Mouse (Mus musculus): ENCODE measurements at regions not wholly inside any gene's neighbourhood (a gene's known extent, or its start where the extent isn't known, plus 50 kb on each side); places are given as distances from the start of the nearest gene placed in this dataset.

DNA sequence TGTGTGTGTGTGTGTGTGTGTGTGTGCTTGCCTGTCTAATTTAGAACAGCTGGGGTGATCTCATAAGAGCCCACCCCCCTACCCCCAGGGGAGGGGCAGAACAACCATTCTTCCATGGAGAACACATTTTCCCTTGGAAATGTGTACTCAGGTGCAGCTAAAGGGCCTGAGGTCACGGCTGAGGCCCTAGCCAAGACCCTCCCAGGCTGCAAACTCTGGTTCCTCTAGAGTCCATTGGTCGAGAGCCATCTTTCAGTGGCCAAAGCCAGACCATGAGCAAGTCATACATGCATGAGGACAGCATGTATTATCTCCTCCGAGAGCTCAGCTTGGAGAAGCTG is 154.9 kb upstream of the Tnp1 start:
- 44% methylated on average over 3 of the region's 3 CpGs for WGBS
- no peak overlapping the region for H3K9ac ChIP-seq
- H3K27ac ChIP-seq: no peak overlapping the region
- no peak overlapping the region for H3K4me2 ChIP-seq
- no peaks in the 10 kb centered on the region for H3K9me3 ChIP-seq
- peaks cover 18% of the 10 kb centered on the region for H3K4me1 ChIP-seq
- H3K27me3 ChIP-seq (replicated peaks): no peaks in the 10 kb centered on the region
- ATAC-seq (replicated peaks): peak; percentile 38; the same call in 1 of the 2 replicates
- no peaks in the 10 kb centered on the region for H3K36me3 ChIP-seq (replicated peaks)
- no peak overlapping the region for H3K4me3 ChIP-seq

DNA sequence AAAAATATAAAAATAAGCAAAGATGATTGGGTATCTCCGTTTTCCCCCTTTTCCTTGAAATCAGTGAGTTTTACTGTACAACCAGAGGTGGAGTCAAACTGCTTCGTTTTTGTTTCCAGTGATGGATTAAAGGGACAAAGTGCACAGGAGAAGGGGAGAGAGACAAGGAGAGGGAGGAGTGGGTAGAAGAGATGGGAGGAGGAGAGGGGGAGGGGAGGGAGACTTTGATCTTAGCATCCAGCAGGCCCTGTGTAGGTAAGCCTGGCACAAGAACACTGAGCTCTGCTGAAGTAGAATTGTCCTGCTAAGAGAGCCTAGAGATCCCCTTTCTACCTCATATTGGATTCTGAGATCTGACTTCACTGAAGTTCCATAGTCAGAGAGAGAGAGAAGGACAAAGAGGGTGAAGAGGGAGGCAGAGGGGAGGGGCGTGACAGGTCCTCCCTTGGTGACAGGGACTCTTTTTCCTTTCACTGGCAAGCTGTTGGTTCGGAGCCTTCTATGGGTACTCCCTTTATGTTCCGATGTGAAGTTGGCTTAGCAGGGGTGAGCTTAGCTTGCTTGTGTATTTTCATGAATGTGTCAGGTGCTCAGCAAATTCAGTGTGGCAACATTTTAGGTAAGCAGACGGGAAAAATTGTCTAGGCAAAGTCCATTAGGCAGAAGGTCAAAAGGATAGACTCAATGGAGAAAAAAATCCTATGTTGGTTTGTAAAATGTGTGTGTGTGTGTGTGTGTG is 154.4 kb upstream of the Tnp1 start:
- peak; percentile 86 for ATAC-seq (replicated peaks)

DNA sequence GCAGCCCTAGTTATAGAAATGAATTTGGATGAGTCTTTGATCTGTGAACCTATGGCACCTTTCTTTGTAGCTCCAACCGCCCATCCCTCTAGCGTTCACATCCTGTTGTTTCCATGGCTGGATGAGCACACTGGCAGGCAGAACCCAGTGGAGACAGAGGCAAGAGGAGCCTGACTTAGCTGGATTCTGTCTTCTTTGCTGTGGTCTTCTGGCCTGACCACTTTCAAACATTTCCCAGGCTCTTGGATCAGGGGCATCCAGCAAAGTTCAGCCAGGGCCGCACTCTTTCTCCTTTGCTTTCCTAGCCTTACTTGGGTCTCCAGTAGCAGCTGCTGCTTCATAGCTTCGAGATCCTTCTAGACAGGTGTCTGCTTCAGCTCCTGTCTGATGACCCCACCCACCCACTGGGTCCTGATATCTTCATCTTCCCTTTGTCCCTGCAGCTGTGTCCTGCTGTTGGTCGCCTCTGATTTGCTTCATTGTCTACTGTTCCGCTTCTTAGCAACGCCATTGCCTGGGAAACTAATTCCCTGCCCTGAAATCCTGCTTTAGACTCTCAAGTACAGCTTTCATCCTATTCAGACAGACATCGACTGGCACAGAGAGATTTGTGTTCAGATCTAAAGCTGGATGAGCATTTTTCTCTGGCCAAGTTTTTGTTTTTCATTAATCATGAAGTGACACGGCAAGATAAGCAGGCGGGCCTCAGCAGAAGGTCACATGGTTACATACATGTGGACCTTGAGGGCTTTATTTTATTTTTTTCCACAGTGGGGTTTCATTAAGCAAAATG is 153.6 kb upstream of the Tnp1 start:
- Histone ChIP-seq H3K9me3 (no peaks in the 10 kb centered on the region), H3K27me3 (replicated peaks) (no peaks in the 10 kb centered on the region), H3K9ac (no peak overlapping the region), H3K4me1 (peaks cover 18% of the 10 kb centered on the region), H3K4me3 (no peak overlapping the region), H3K27ac (peak overlapping the region; percentile 57), H3K4me2 (0 out of 2 replicates have a peak overlapping the region, but pooled peaks have one; percentile 15), H3K36me3 (replicated peaks) (no peaks in the 10 kb centered on the region)
- WGBS: 11% methylated on average over 10 of the region's 10 CpGs
- peak; percentile 84 for ATAC-seq (replicated peaks)

More for the DNA sequence above, 154.4 kb upstream of the Tnp1 start:
- H3K9ac ChIP-seq: no peak overlapping the region
- H3K4me2 ChIP-seq: no peak overlapping the region
- no peaks in the 10 kb centered on the region for H3K36me3 ChIP-seq (replicated peaks)
- WGBS: 11% methylated on average over 6 of the region's 6 CpGs
- H3K9me3 ChIP-seq: no peaks in the 10 kb centered on the region
- peak overlapping the region; percentile 57; the same call in 1 of the 2 replicates for H3K27ac ChIP-seq
- H3K27me3 ChIP-seq (replicated peaks): no peaks in the 10 kb centered on the region
- no peak overlapping the region for H3K4me3 ChIP-seq
- peaks cover 18% of the 10 kb centered on the region for H3K4me1 ChIP-seq

DNA sequence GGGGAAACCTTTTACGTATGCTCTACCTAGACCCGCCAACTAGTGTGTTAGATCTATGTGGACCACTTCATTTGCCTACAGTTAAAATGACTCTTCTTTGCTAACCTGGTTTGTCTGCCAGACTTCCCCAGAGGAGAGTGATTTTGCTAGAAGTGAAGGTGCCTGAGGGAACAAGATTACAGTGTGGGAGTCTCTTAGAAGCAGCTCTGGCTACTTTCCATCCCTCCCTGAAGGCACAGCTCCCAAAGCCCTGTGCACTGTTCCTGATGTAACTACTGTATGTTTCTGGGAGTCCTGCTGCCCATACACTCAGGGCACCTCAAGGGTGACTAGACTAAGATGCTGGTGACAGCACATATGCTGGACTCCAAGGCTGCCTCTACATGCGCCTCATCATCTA is 144.5 kb upstream of the Tnp1 start:
- Histone ChIP-seq H3K9ac (no peak overlapping the region), H3K27me3 (replicated peaks) (no peaks in the 10 kb centered on the region), H3K9me3 (no peaks in the 10 kb centered on the region), H3K4me1 (no peaks in the 10 kb centered on the region), H3K4me3 (no peak overlapping the region), H3K36me3 (replicated peaks) (no peaks in the 10 kb centered on the region), H3K27ac (no peak overlapping the region), H3K4me2 (no peak overlapping the region)
- 95% methylated on average over 3 of the region's 3 CpGs for WGBS
- no peak for ATAC-seq (replicated peaks)

DNA sequence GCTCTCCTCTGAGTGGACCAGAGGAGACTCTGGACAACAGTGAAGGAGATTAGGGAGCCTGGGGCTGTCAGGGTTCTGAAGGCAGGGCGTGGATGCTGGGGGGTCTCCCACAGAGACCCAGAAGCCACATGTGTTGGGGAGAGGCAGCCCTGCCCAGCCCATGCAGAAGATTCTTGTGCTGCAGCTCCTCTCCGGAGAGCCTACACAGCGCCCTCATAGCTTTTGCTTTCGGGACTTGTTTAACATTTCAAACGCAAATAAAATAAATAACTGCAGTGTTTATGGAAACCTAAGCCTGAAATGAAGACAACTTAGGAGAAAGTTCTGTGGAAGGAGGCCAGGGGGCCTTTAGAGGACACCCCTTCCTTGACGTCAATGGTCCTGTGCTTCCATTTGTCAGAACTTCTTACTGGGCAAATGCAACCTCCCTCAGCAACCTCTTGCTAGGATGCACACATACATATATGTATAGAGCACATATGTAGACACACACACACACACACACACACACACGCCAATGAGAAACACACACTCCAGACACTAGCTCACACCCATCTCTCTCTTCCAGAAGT is 143.8 kb upstream of the Tnp1 start:
- Histone ChIP-seq H3K4me3 (no peak overlapping the region), H3K9ac (no peak overlapping the region), H3K9me3 (no peaks in the 10 kb centered on the region), H3K27me3 (replicated peaks) (no peaks in the 10 kb centered on the region), H3K36me3 (replicated peaks) (no peaks in the 10 kb centered on the region), H3K27ac (no peak overlapping the region), H3K4me1 (no peaks in the 10 kb centered on the region), H3K4me2 (no peak overlapping the region)
- WGBS: 81% methylated on average over 7 of the region's 7 CpGs
- ATAC-seq (replicated peaks): no peak

DNA sequence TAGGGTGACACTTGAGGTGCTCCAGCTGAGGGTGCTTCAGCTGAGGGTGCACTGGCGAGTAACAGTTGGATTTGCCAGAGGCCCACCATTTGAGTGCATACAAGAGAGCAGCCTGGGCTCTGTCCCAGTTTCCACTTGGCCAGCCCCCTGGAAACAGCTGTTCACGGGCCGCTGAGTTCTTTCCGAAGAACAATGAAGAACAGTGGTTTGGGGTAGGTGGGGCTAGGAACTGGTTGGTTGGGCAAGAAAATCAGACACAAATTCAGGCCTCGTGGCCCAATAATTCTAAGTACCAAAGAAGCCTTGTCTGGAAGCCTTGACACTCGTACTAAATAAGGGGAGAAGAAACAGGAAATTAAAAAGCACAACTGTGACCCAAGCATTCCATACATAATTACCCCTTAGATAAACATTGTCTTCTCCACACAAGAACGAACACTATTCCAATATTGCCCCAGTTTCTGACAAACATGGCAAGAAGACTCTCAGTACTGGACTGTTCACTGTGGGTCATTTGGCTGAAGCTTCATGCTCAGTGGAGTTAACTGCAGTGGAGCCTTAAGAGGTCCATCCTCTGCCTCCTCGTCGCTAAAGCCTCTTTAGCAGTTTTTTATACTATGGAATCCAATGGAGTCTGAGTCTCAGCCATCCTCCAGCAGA is 137.9 kb upstream of the Tnp1 start:
- Histone ChIP-seq H3K4me3 (no peak overlapping the region), H3K4me2 (no peak overlapping the region), H3K9ac (no peak overlapping the region), H3K27ac (no peak overlapping the region), H3K36me3 (replicated peaks) (no peaks in the 10 kb centered on the region), H3K4me1 (no peaks in the 10 kb centered on the region), H3K27me3 (replicated peaks) (no peaks in the 10 kb centered on the region), H3K9me3 (no peaks in the 10 kb centered on the region)
- ATAC-seq (replicated peaks): no peak
- WGBS: 46% methylated on average over 9 of the region's 9 CpGs

GRCm38 (mm10) chr1:73149926-73150325 is 134.2 kb upstream of the Tnp1 start:
- H3K36me3 ChIP-seq (replicated peaks): no peaks in the 10 kb centered on the region
- no peak overlapping the region for H3K4me2 ChIP-seq
- no peaks in the 10 kb centered on the region for H3K9me3 ChIP-seq
- no peak overlapping the region for H3K9ac ChIP-seq
- no peak overlapping the region for H3K27ac ChIP-seq
- H3K4me3 ChIP-seq: no peak overlapping the region
- ATAC-seq (replicated peaks): no peak
- H3K4me1 ChIP-seq: no peaks in the 10 kb centered on the region
- WGBS: 92% methylated on average over 4 of the region's 4 CpGs
- H3K27me3 ChIP-seq (replicated peaks): no peaks in the 10 kb centered on the region

- Histone ChIP-seq H3K4me2 (no peak overlapping the region), H3K27me3 (replicated peaks) (no peaks in the 10 kb centered on the region), H3K36me3 (replicated peaks) (no peaks in the 10 kb centered on the region), H3K4me3 (no peak overlapping the region), H3K9ac (no peak overlapping the region), H3K27ac (no peak overlapping the region), H3K9me3 (no peaks in the 10 kb centered on the region), H3K4me1 (no peaks in the 10 kb centered on the region)
- no peak for ATAC-seq (replicated peaks)
- WGBS: 90% methylated on average over 8 of the region's 8 CpGs
Measured at GRCm38 (mm10) chr1:73142845-73143244, 127.1 kb upstream of the Tnp1 start.

- Histone ChIP-seq H3K27ac (no peak overlapping the region), H3K36me3 (replicated peaks) (no peaks in the 10 kb centered on the region), H3K4me1 (no peaks in the 10 kb centered on the region), H3K27me3 (replicated peaks) (no peaks in the 10 kb centered on the region), H3K9ac (no peak overlapping the region), H3K4me2 (no peak overlapping the region), H3K4me3 (no peak overlapping the region), H3K9me3 (no peaks in the 10 kb centered on the region)
- WGBS: 62% methylated on average over 7 of the region's 7 CpGs
- ATAC-seq (replicated peaks): no peak
Measured at GRCm38 (mm10) chr1:73140557-73141345, 125.0 kb upstream of the Tnp1 start.

DNA sequence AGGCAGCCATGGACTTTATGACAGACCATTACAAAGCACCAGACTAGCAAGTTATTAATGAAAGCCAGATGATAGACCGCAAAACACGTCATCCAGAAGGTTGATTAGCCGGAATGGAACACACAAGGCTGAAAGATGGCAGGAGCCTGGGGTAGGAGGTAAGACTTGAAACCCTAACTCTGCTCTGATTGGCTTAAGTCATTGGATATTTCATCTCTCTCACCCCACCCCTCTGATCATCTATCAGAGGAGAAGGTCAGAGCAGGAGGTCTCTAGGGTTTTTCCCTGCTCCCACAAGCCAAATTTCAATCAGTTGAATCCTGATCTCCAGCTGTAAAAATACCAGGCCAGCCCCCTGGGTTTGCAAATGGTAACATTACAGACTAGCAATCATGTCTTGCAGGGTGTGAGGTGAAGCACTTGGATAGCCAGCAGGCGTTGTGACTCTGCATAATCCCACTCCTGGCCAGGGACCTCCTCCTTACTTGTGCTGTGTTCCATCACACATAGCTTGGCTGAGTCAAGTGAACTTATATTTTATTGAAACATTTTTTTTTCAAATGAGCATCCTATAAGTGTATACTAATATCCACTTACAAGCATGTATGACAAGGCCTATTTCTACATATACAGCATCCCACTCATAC is 114.6 kb upstream of the Tnp1 start:
- 87% methylated on average over 4 of the region's 4 CpGs for WGBS
- Histone ChIP-seq H3K4me3 (no peak overlapping the region), H3K27ac (no peak overlapping the region), H3K4me1 (no peaks in the 10 kb centered on the region), H3K36me3 (replicated peaks) (no peaks in the 10 kb centered on the region), H3K27me3 (replicated peaks) (no peaks in the 10 kb centered on the region), H3K9ac (no peak overlapping the region), H3K9me3 (no peaks in the 10 kb centered on the region), H3K4me2 (no peak overlapping the region)
- ATAC-seq (replicated peaks): no peak

DNA sequence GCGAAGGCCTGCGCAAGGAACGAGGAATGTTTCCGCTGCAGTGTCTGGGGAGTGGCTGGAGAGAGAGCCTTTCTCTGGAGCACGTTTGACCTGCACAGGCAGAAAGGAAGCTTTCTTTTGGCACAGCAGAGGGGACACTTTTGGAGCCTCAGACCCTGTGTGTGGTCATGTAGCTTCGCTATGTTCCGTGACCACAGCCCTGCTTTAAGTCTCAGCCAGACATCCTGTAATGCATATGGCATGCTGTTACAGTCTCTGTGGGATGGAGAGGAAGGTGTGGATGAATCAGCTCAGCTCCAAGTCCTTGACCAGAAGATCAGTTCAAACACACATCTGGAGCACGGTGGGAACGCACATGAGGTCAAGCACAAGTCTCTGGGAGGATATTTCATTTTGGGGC is 107.3 kb upstream of the Tnp1 start:
- Histone ChIP-seq H3K27me3 (replicated peaks) (no peaks in the 10 kb centered on the region), H3K27ac (no peak overlapping the region), H3K4me3 (no peak overlapping the region), H3K4me1 (no peaks in the 10 kb centered on the region), H3K36me3 (replicated peaks) (no peaks in the 10 kb centered on the region), H3K9ac (no peak overlapping the region), H3K9me3 (no peaks in the 10 kb centered on the region), H3K4me2 (no peak overlapping the region)
- WGBS: 92% methylated on average over 9 of the region's 9 CpGs
- no peak for ATAC-seq (replicated peaks)
